Mouse (Mus musculus) liver (tissue): ENCODE results near the gene Polr2c.
A peak's percentile ranks its signal among the peaks of the same experiment; 100 is the strongest.

ENCODE experiments used
- DNase-seq: peaks from one replicate; pipeline ENCODE4 v3.0.0-alpha.2; 2020; ENCODE audit warnings: mixed read lengths

Gene Polr2c

DNA sequence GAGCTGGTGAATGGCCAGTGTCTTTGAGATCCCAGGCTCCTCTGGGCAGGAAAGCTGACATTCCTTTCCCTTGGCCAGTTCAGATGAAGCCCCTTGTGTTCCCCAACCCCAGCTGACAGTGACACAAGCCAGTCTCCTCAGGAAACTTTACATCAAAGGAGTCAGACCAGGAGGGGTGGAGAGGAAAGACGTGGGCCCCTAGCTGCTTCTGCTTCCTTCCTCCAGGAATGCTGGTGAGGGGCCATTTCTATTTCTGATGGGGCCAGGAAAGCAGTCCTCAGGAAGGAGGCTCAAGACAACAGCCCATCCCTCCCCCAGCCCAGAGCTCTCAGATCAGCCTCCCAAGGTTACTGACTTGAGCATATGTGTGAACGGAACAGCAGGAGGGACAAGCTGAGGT, 35.7 kb downstream of the Polr2c start:
- DNase-seq: no peak

DNA sequence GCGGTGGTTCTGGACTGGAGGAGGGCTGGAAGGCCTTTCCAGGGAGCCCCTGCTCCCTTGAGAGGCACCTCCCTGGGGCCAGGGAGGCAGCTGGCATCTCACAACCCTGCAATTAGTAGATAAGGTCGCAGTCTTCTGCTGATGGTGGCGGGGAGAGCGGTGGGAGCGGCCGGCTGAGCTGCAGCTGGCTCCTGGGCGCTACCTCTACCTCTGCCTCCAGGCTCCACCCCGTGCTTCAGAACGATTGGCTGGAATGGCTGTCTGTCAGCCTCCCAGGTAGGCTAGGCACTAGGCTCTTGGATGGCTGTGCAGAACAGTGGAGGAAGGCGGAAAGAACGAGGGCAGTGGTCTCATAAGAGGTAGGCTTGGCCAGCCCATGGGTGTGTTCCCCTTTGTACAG, 42.0 kb downstream of the Polr2c start:
- peak; percentile 97 for DNase-seq

GRCm38 (mm10) chr8:94900617-94901016, 43.4 kb downstream of the Polr2c start:
- no peak for DNase-seq

- DNase-seq: peak; percentile 61
These were observed 43.8 kb downstream of the Polr2c start for GRCm38 (mm10) chr8:94901031-94901430.

- DNase-seq: no peak
These were observed 46.5 kb downstream of the Polr2c start for GRCm38 (mm10) chr8:94903709-94904108.

DNA sequence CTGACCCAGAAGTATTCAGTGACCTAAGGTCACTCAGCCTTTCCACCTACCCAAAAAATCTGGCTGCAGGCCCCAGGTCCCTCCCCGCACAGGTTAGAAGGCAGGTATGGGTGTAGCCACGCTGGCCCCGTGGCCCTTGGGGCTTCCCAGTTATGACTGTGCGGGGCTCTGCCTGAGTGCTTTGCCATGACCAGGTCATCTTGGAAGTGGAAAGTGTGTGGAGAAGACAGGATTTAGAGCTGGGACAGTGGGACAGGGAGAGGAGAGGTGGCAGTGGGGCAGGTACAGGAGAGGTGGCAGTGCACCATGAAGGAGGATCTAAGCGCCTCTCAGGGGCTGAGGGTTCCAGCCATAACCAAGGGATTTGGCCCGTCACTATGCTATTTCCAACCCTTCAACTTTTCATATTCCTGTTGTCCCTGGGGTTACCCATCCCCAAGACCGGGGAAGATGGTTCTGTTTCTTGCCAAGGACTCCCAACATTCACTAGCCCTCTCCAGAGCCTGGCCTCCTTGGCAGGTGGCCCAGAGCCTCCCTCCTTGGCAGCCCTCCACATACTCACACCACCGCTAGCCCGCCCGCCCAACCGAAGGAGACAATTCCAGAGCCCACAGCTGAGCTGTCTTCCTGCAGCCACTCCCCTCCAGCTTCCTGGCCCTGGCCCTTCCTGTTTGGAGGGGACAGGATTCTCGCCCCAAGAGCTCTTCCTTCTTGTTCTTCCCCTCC, 47.4 kb downstream of the Polr2c start:
- peak; percentile 52 for DNase-seq

GRCm38 (mm10) chr8:94907591-94908300, 50.5 kb downstream of the Polr2c start:
- DNase-seq: no peak

GRCm38 (mm10) chr8:94908847-94909246, 51.6 kb downstream of the Polr2c start:
- peak; percentile 93 for DNase-seq

GRCm38 (mm10) chr8:94913061-94913660, 55.9 kb downstream of the Polr2c start:
- peak; percentile 75 for DNase-seq

DNA sequence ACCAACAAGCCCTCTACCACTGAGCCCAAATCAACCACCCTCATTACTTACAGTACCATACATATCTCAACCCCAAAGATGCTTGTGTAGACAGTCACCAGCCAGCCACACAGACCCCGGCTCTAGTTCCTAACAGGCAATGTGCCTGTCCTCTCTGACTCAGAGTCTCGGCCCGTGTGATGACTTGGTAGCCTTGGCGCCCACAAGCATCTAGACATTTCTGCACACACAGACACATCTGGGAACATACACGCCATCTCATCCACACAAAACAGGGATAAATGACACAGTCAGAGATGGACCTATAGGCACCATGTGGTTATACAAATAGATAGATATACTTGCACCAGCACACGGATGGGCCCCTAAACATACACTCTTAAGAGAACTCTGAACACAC, 57.0 kb downstream of the Polr2c start:
- DNase-seq: no peak

- DNase-seq: no peak
These were observed 57.5 kb downstream of the Polr2c start for GRCm38 (mm10) chr8:94914701-94915101.

GRCm38 (mm10) chr8:94916311-94916959, 59.2 kb downstream of the Polr2c start:
- no peak for DNase-seq

- no peak for DNase-seq
These were observed 59.7 kb downstream of the Polr2c start for GRCm38 (mm10) chr8:94916960-94917324.

- DNase-seq: peak; percentile 92
These were observed 60.1 kb downstream of the Polr2c start for GRCm38 (mm10) chr8:94917352-94917751.

DNA sequence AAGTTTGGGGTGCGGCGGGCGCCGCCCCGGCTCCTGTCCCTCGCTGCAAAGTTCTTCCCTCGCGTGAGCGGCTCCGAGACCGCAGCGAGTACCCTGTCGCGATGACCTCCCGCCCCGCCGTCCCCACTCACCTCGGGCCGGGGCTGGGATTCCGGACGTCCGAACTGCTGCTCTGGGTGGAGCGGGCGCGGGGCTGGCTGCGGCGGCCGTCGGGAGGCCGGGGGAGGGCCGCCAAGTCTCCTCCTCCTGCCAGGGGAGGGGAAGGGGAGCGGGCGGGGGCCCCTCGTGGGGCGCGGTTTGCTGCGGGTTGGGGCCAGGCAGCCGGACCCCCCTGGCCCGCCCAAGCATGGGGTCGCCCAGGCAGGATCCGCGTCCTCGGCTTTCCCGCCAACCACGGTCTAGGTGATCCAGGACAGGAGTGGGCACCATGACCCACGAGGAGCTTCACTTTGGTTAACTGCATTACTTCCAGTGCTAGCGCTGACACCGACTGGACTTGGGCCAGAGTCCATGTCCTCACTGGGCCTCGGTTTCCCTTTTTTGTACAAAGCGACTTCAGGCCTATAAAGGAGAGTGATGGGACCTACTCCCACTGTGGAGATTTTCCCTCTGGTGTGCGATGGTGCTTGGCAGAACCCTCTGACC, 60.7 kb downstream of the Polr2c start, which contains the start of gene Ccdc102a:
Ccdc102a (minus strand) TSS at position 248 of the 645 bp plus-strand sequence.
- DNase-seq: peak; percentile 59

GRCm38 (mm10) chr8:94919256-94919655, 62.0 kb downstream of the Polr2c start:
- no peak for DNase-seq

DNA sequence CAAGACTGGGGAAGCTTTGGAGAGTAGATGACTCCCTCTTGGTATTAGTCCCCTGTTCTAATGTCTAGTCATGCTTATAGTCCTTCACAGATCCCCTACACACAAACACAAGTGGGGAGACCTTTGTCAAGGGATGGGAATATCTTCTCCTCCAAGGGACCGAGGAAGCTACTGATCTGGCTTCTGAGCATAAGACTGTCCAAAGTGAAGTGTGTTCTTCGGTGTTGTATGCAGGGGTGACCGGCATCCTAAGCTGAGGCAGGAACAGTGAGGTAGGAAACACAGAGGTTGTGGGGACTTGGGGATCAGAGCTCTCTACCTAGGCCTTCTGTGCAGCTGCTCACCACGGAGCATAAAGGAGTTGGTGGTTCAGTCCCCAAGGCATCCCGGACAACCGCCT, 64.9 kb downstream of the Polr2c start:
- DNase-seq: no peak

GRCm38 (mm10) chr8:94922602-94923001, 65.4 kb downstream of the Polr2c start:
- peak; percentile 56 for DNase-seq
